Mouse (Mus musculus): Measurements from ENCODE around the gene Chchd2. TPM values are rescaled to one million over a fixed set of nuclear protein-coding genes. Genes with fewer than 3 reads are reported as not detected.

Chchd2 gene
- polyA plus RNA-seq, 1 experiment from 2014 or later, result 862 TPM

DNA sequence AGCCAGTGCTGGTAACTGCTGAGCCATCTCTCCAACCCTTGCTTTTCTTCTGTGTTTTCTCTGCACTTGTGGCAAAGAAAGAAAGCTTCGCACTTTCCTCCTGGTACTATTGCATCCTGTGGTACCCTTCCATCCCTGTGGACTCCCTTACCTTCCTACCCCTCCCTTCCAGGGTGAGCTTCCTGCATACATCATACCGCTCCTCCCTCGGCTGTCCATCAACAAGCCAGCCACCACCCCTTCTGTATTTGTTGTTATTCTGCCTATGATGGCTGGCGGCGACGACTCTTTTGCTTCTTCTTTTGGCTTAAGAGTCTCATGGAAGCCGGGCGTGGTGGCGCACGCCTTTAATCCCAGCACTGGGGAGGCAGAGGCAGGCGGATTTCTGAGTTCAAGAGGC, 12.2 kb downstream of the Chchd2 start:
- H3K27ac ChIP-seq, result no peak overlapping the region
- no peaks in the 10 kb centered on the region; the same call in 1 of the 2 replicates for H3K36me3 ChIP-seq
- no peak overlapping the region for H3K4me3 ChIP-seq
- no peak for ATAC-seq (ENCODE audit: insufficient number of reproducible peaks, insufficient read depth, low FRiP score, low TSS enrichment)
- WGBS, result 85% methylated on average over 11 of the region's 11 CpGs
- H3K4me1 ChIP-seq, result no peaks in the 10 kb centered on the region
- no peak overlapping the region for H3K9ac ChIP-seq
- no peak overlapping the region for H3K4me2 ChIP-seq (replicated peaks)
- H3K9me3 ChIP-seq, result no peaks in the 10 kb centered on the region
- no peaks in the 10 kb centered on the region for H3K27me3 ChIP-seq

DNA sequence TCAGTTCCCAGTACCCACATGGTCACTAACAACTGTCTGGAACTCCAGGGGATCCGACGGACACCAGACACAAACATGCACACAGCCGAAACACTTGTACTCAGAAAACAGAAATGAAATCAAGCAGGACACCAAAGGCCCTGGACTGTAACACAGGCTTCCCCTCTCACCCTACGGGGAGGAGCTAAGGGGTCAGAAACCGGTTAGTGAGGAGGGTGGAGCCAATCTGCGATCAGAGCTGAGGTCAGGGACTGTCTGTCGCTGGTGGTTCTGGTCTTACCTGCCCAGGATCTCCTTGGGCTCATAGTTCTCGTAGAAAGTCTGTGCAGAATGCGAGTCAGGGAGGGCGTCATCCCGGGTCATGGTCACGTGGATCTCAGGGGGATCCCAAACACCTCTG, 13.3 kb downstream of the Chchd2 start:
- Histone ChIP-seq H3K4me3 (no peak overlapping the region), H3K36me3 (no peaks in the 10 kb centered on the region), H3K4me1 (no peaks in the 10 kb centered on the region), H3K9me3 (no peaks in the 10 kb centered on the region), H3K4me2 (replicated peaks) (no peak overlapping the region), H3K27me3 (no peaks in the 10 kb centered on the region), H3K27ac (no peak overlapping the region), H3K9ac (no peak overlapping the region)
- WGBS, result 83% methylated on average over 12 of the region's 12 CpGs
- no peak for ATAC-seq (ENCODE audit: insufficient number of reproducible peaks, insufficient read depth, low FRiP score, low TSS enrichment)

DNA sequence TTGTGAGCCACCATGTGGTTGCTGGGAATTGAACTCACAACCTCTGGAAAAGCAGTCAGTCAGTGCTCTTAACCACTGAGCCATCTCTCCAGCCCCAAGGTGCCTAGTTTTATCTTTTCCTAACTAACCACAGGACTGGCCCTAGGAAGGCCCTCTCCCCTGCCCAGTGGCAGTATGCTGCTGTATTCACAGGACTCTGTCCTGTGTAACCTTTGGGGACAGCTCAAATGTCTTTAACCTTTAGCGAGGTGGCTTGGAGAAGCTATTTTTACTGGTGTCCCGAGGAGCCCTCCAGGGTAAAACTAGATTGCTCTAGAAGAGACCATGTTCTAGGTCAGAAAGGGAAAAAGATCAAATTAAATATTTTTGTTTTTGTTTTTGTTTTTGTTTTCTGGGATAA, 16.0 kb downstream of the Chchd2 start:
- Histone ChIP-seq H3K9me3 (no peaks in the 10 kb centered on the region), H3K9ac (no peak overlapping the region), H3K4me1 (no peaks in the 10 kb centered on the region), H3K27me3 (no peaks in the 10 kb centered on the region), H3K4me3 (no peak overlapping the region), H3K4me2 (replicated peaks) (no peak overlapping the region), H3K27ac (no peak overlapping the region), H3K36me3 (no peaks in the 10 kb centered on the region)
- WGBS, result 65% methylated on average over 2 of the region's 2 CpGs
- ATAC-seq (ENCODE audit: insufficient number of reproducible peaks, insufficient read depth, low FRiP score, low TSS enrichment), result no peak

DNA sequence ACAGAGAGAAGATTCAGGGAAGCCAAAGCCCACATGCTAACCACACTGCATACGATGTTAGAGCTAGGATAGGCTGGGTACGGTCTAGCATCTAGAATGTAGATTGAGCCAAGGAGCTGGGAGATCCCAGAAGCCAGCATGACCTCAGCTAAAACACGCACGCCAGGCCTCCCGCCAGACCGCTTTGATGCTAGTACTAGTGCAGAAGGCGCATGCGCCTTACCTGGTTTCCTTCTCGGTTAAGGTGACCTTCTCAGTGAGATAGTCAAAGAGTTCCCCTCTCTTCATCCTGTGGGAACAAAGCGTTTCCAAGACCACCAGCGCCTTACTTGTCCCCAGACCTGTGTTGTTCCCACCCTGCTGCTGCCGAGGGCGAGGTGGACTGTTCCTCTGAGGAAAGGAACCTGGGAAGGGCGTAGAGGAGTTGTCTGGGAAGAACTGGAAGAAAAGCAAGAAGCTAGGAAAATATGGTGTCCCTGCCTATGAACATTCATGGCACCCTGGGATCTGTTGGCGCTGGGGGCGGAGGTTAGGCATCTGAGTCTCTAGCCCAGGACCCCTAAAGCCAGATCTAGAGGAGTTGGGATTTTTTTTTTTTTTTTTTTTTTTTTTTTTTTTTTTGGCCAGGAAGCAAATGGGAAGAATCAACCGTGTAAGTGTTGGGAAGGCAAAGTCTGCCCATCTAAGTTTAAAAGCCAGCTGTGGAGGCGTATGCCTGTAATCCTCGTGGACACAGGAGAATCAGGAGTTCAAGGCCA, 17.9 kb downstream of the Chchd2 start:
- 90% methylated on average over 19 of the region's 19 CpGs for WGBS
- Histone ChIP-seq H3K4me1 (no peaks in the 10 kb centered on the region), H3K9me3 (no peaks in the 10 kb centered on the region), H3K4me2 (replicated peaks) (no peak overlapping the region), H3K9ac (no peak overlapping the region), H3K27me3 (no peaks in the 10 kb centered on the region), H3K36me3 (no peaks in the 10 kb centered on the region), H3K27ac (no peak overlapping the region), H3K4me3 (no peak overlapping the region)
- no peak for ATAC-seq (ENCODE audit: insufficient number of reproducible peaks, insufficient read depth, low FRiP score, low TSS enrichment)

DNA sequence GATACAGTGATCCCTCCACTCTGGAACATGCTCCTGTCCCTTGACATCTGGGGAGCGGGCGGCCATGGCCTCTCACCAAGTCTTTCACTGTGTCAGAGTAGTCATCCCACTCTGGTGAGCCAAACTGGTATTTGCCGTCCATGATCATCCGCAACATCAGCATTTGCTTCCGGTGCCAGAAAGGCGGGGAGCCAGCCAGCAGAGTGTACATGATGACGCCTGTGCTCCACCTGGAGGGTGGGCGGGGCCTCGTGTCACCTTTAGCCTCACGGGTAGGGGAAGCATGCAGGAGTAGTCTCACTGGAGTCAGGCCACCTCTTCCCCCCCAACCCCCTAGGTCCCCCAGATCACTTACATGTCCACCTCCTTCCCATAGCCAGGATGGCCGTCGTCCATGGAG, 21.4 kb downstream of the Chchd2 start:
- 89% methylated on average over 12 of the region's 12 CpGs for WGBS
- Histone ChIP-seq H3K4me3 (no peak overlapping the region), H3K27ac (no peak overlapping the region), H3K4me2 (replicated peaks) (no peak overlapping the region), H3K9ac (no peak overlapping the region), H3K4me1 (no peaks in the 10 kb centered on the region), H3K9me3 (no peaks in the 10 kb centered on the region), H3K36me3 (peaks cover 17% of the 10 kb centered on the region), H3K27me3 (no peaks in the 10 kb centered on the region)
- no peak for ATAC-seq (ENCODE audit: insufficient number of reproducible peaks, insufficient read depth, low FRiP score, low TSS enrichment)

DNA sequence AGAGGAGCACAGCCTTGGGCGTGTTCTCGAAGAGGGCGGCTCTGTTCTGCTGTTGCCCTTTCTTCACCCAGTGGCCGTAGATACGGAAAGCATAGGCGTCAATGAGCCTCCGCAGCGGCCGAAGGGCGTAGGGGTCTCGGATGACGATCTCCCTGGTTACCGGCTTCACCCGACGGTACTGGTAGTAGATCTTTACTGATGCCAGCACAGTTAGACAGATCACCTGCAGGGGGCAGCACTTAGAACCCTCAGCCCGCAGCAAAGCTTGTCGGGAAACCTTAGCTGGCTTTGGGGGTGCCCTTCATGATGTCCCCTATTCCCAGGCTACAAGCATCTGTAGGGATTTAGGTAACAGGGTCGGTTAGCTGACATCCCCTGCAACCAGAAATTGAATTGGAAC, 22.8 kb downstream of the Chchd2 start:
- ATAC-seq (ENCODE audit: insufficient number of reproducible peaks, insufficient read depth, low FRiP score, low TSS enrichment), result no peak
- H3K4me1 ChIP-seq, result no peaks in the 10 kb centered on the region
- H3K27ac ChIP-seq, result no peak overlapping the region
- peaks cover 31% of the 10 kb centered on the region for H3K36me3 ChIP-seq
- no peak overlapping the region for H3K4me3 ChIP-seq
- no peaks in the 10 kb centered on the region for H3K9me3 ChIP-seq
- H3K27me3 ChIP-seq, result no peaks in the 10 kb centered on the region
- peak overlapping the region; percentile 18 for H3K4me2 ChIP-seq (replicated peaks)
- H3K9ac ChIP-seq, result no peak overlapping the region
- WGBS, result 10% methylated on average over 18 of the region's 18 CpGs

DNA sequence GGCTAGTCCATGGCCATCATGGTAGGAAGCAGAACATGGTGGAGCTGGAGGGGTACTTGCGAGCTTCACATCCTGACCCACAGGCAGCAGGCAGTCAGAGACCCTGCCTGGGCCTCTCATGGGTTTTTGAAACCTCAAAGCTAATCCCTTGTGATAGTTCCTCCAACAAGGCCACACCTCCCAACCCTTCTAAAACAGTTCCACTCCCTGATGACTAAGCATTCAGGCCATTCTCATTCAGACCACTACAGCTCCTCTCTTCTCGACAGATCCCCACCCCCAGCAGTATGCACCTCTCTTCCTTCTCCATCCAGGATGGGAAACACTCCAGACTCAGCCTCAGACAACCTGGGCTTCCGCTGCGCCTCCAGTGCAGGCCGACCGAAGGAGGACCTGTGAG, 24.9 kb downstream of the Chchd2 start:
- H3K27me3 ChIP-seq, result no peaks in the 10 kb centered on the region
- ATAC-seq (ENCODE audit: insufficient number of reproducible peaks, insufficient read depth, low FRiP score, low TSS enrichment), result no peak
- H3K4me1 ChIP-seq, result no peaks in the 10 kb centered on the region
- no peak overlapping the region for H3K4me2 ChIP-seq (replicated peaks)
- no peak overlapping the region for H3K4me3 ChIP-seq
- H3K27ac ChIP-seq, result no peak overlapping the region
- no peaks in the 10 kb centered on the region for H3K9me3 ChIP-seq
- H3K9ac ChIP-seq, result no peak overlapping the region
- peaks cover 50% of the 10 kb centered on the region for H3K36me3 ChIP-seq
- WGBS, result 95% methylated on average over 6 of the region's 6 CpGs

DNA sequence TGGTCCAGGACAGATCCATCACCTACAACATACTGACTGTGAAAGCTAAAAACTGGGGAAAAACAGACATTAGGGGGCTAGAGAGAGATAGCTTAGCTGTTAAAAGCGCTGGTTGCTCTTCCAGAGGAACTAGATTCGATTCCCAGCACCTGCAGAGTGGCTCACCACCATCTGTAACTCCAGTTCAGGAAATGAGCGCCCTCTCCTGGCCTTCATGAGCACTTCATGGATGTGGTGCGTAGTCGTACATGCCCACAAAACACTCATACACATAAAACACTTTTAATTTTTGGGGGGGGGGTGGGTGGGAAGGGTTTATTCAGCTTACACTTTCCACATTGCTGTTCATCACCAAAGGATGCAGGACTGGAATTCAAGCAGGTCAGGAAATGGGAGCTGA, 30.9 kb downstream of the Chchd2 start:
- Histone ChIP-seq H3K9ac (no peak overlapping the region), H3K9me3 (no peaks in the 10 kb centered on the region), H3K4me1 (no peaks in the 10 kb centered on the region), H3K4me2 (replicated peaks) (no peak overlapping the region), H3K27me3 (no peaks in the 10 kb centered on the region), H3K36me3 (peaks cover 75% of the 10 kb centered on the region), H3K27ac (no peak overlapping the region), H3K4me3 (no peak overlapping the region)
- no peak for ATAC-seq (ENCODE audit: insufficient number of reproducible peaks, insufficient read depth, low FRiP score, low TSS enrichment)
- 80% methylated on average over 5 of the region's 5 CpGs for WGBS

DNA sequence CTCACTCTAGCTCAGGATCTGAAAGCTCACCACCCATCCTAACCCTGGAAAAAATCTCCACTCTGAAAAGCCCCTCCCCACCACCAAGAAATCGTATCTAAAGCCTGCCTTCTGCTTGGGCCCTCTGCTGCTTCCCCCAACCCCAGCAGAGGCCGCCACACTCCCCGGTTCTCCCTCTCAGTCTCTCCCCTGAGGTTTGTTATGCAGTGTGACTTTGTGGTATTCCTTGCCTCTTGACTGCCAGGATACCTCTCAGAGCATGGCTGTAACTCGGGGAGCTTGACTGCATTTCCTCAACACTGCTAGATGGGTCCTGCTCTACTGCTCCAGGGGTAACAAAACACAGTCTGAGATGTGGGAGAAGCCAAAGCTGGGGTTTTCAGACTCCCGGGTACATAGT, 32.1 kb downstream of the Chchd2 start:
- H3K4me3 ChIP-seq, result no peak overlapping the region
- no peaks in the 10 kb centered on the region for H3K9me3 ChIP-seq
- H3K4me1 ChIP-seq, result no peaks in the 10 kb centered on the region
- H3K36me3 ChIP-seq, result peaks cover 66% of the 10 kb centered on the region
- H3K27ac ChIP-seq, result no peak overlapping the region
- no peaks in the 10 kb centered on the region for H3K27me3 ChIP-seq
- no peak overlapping the region for H3K4me2 ChIP-seq (replicated peaks)
- 45% methylated on average over 5 of the region's 5 CpGs for whole genome bisulfite sequencing
- no peak overlapping the region for H3K9ac ChIP-seq
- ATAC-seq (ENCODE audit: insufficient number of reproducible peaks, insufficient read depth, low FRiP score, low TSS enrichment), result no peak

DNA sequence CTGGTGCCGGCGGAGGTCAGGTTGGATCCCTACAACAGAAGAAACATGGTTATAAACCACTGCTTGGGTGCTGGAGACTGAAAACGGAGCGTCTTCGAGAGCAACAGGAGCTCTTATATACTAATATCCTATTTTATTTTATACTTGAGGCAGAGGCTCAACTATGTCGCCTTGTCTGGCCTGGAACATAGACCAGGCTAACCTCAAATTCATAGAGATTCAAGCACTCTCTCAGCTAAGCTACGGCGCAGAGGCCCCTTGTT, 39.8 kb downstream of the Chchd2 start:
- 71% methylated on average over 8 of the region's 8 CpGs for WGBS
- no peak for ATAC-seq (ENCODE audit: insufficient number of reproducible peaks, insufficient read depth, low FRiP score, low TSS enrichment)
- Histone ChIP-seq H3K4me3 (peak overlapping the region; percentile 61), H3K36me3 (peaks cover 31% of the 10 kb centered on the region), H3K9me3 (no peaks in the 10 kb centered on the region), H3K27ac (no peak overlapping the region), H3K27me3 (no peaks in the 10 kb centered on the region), H3K9ac (peak overlapping the region; percentile 70), H3K4me1 (no peaks in the 10 kb centered on the region), H3K4me2 (replicated peaks) (peak overlapping the region; percentile 59)

DNA sequence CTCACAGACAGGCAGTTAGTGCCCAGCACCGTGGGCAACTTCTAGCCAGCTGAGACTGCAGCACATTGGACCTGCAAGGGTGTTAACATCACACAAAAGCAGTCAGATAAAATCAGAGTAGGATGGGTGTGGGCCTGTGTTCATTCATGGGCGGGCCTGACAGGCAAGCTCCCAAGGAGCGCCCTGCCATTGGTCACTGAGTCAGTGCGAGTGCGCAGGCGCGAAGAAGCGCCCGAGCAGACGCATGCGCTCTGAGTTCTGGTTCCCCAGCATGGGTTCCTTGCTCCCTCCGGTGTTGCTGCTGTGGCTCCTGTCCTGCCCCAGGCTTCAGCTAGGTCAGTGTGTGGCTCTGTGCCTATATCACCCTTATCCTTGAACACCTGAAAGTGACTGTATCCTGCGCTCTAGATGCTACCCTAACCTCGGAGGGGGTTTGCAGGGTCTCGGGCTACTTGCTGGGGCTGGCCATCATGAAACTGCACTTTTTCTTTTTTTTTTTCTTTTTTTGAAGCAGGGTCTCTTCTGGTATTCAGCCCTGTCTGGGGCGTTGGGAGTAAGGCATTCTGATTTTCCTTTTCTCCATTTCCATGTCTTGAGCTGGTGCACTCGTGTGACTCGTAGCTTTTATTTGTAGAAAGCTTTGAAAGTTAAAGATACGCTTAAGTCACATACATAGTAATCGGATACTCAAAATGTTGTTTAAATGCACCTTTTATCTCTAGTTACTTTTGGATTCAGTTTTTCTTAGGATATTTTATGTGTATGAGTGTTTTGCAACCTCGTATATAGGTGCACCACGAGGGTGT, 40.3 kb downstream of the Chchd2 start, which contains the start of gene Sumf2:
TSS of gene Sumf2 (plus strand) at position 235 of the 806 bp plus-strand sequence.
- WGBS, result 13% methylated on average over 22 of the region's 22 CpGs
- Histone ChIP-seq H3K27ac (0 out of 2 replicates have a peak within 1 kb of the TSS, but pooled peaks have one; percentile 43), H3K4me2 (replicated peaks) (peak within 1 kb of the TSS; percentile 59), H3K36me3 (peaks cover 31% of the 10 kb centered on the region), H3K4me3 (peak within 1 kb of the TSS; percentile 61), H3K4me1 (no peaks in the 10 kb centered on the region), H3K9me3 (no peaks in the 10 kb centered on the region), H3K9ac (peak within 1 kb of the TSS; percentile 70), H3K27me3 (no peaks in the 10 kb centered on the region)
- ATAC-seq (ENCODE audit: insufficient number of reproducible peaks, insufficient read depth, low FRiP score, low TSS enrichment), result peak; percentile 95

DNA sequence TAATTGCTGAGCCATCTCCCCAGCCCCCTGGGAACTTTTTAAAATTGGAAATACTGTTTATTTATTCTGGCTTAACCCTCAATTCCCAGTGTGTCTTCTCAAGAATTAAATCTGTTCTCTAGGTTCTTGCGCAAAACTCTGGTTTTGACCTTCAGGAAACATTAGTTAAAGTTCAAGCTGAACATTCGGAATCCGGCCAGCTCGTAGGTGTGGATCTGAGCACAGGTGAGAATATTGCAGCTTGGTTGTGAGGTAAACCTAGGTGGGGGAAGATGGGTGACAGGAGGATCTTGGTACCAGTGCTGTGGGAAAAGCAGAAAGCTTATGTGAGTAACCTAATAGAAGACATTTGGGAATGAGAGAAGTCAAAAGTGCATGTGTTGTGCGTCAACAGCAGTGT, 42.4 kb downstream of the Chchd2 start:
- no peaks in the 10 kb centered on the region for H3K27me3 ChIP-seq
- peaks cover 23% of the 10 kb centered on the region for H3K36me3 ChIP-seq
- H3K4me1 ChIP-seq, result no peaks in the 10 kb centered on the region
- WGBS, result 94% methylated on average over 5 of the region's 5 CpGs
- H3K9ac ChIP-seq, result no peak overlapping the region
- H3K9me3 ChIP-seq, result no peaks in the 10 kb centered on the region
- no peak overlapping the region for H3K27ac ChIP-seq
- H3K4me3 ChIP-seq, result no peak overlapping the region
- no peak overlapping the region for H3K4me2 ChIP-seq (replicated peaks)
- ATAC-seq (ENCODE audit: insufficient number of reproducible peaks, insufficient read depth, low FRiP score, low TSS enrichment), result no peak

All from embryonic facial prominence, embryonic 12.5 days (tissue).